Mouse (Mus musculus) hindbrain, embryonic 11.5 days (tissue): ENCODE measurements around the gene Scamp1. TPM values are rescaled to one million over a fixed set of nuclear protein-coding genes. Genes with fewer than 3 reads are reported as not detected.

Experiments
- ATAC-seq: fragments of 200-750 bp; cut with Nextera tagmentation; 2 replicates; pipeline ENCODE4 v1.8.0; 2017; ENCODE audit warnings: mild to moderate bottlenecking, moderate TSS enrichment, moderate library complexity; ENCODE audit not compliant: low FRiP score
- DNase-seq: peaks from one replicate; pipeline ENCODE4 v3.0.0-alpha.2; 2015; ENCODE audit warnings: low spot score
- H3K27ac ChIP-seq: fragments of 300-500 bp; sonication (generic); 2 replicates; pipeline ENCODE4 v1.5.1; 2014; ENCODE audit warnings: mild to moderate bottlenecking, low read depth, low read length
- H3K27me3 ChIP-seq: fragments of 300-500 bp; sonication (generic); 2 replicates; pipeline ENCODE4 v1.6.1; 2014; ENCODE audit warnings: mild to moderate bottlenecking, low read length, moderate library complexity, mixed read lengths; ENCODE audit not compliant: control insufficient read depth, insufficient read depth
- H3K36me3 ChIP-seq: fragments of 300-500 bp; sonication (generic); 2 replicates; pipeline ENCODE4 v1.6.1; 2014; ENCODE audit warnings: mild to moderate bottlenecking, low read length, moderate library complexity, mixed read lengths; ENCODE audit not compliant: control insufficient read depth, insufficient read depth
- H3K4me1 ChIP-seq: fragments of 300-500 bp; sonication (generic); replicated peaks from 2 replicates; pipeline ENCODE4 v1.6.1; 2014; ENCODE audit warnings: low read length, mixed read lengths; ENCODE audit not compliant: control insufficient read depth, insufficient read depth
- H3K4me2 ChIP-seq: fragments of 300-500 bp; sonication (generic); replicated peaks from 2 replicates; pipeline ENCODE4 v1.6.1; 2014; ENCODE audit warnings: mild to moderate bottlenecking, low read depth, low read length
- H3K4me3 ChIP-seq: fragments of 300-500 bp; sonication (generic); 2 replicates; pipeline ENCODE4 v1.5.1; 2014; ENCODE audit warnings: low read depth, low read length
- H3K9ac ChIP-seq: fragments of 300-500 bp; sonication (generic); 2 replicates; pipeline ENCODE4 v1.6.1; 2014; ENCODE audit warnings: low read depth, low read length
- H3K9me3 ChIP-seq: fragments of 300-500 bp; sonication (generic); 2 replicates; pipeline ENCODE4 v1.6.1; 2016; ENCODE audit warnings: low read length; ENCODE audit not compliant: control insufficient read depth
- WGBS: fragments of 180-500 bp; shearing (Covaris S2); extraction: QIAGEN DNeasy Blood & Tissue Kit; methylation state at CpG from one replicate; pipeline ENCODE4 v1.1.7; 2014; 5-methylcytosine and 5-hydroxymethylcytosine counted together
- polyA plus RNA-seq: library from polyadenylated mRNA; unstranded; fragments of >200 nt; fragmentation: Nextera tagmentation; extraction: Ambion mirVana; gene quantifications from 2 replicates; pipeline ENCODE4 v1.2.1, GENCODE M21; 2014

Gene Scamp1
- polyA plus RNA-seq, 1 experiment from 2014 or later: 49.6 TPM

DNA sequence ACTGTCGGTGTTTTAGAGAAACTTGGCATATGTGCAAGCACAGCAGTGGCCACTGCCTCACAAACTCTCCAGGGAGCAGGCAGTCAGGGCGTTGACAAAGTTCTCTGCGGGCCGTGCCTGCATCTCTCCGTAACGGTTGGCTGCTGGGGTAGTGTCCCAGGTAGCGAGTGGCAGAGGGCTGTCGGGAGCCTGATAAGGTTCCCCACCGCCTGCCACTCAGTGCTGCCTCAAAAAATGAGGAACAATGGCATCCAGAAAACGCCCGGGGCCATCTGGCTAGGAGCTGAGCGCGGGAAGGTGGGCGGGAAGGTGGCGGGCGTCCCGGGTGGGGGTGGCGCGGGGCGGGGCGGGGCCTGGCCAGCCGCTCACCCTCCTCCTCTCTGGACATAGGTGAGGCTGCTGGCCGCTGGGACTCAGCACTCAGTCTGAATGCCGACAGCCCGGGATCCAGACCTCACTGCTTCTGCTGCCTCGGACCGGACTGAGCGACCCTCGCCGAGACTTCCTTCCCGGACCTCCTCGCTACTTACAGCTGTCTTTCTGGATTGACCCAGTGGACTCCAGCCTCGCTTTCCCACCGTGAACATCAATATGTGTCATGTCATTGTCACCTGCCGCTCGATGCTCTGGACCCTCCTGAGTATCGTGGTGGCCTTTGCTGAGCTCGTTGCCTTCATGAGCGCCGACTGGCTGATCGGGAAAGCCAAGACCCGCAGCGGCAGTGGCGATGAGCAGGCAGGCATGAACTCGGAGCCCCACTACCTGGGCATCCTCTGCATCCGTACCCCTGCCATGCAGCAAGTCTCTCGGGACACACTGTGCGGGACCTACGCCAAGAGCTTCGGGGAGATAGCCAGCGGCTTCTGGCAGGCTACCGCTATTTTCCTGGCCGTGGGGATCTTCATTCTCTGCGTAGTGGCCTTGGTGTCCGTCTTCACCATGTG, 111.8 kb downstream of the Scamp1 start:
- peak; percentile 62 for DNase-seq
- no peaks in the 10 kb centered on the region for H3K36me3 ChIP-seq
- no peak overlapping the region for H3K27ac ChIP-seq
- no peaks in the 10 kb centered on the region for H3K9me3 ChIP-seq
- peak overlapping the region; percentile 47 for H3K4me3 ChIP-seq
- ATAC-seq: peak; percentile 42; the same call in 1 of the 2 replicates
- H3K9ac ChIP-seq: peak overlapping the region; percentile 55
- H3K4me2 ChIP-seq: peak overlapping the region; percentile 95
- H3K27me3 ChIP-seq: peaks cover 16% of the 10 kb centered on the region
- 3% methylated on average over 51 of the region's 55 CpGs for WGBS
- H3K4me1 ChIP-seq: peaks cover 5% of the 10 kb centered on the region

DNA sequence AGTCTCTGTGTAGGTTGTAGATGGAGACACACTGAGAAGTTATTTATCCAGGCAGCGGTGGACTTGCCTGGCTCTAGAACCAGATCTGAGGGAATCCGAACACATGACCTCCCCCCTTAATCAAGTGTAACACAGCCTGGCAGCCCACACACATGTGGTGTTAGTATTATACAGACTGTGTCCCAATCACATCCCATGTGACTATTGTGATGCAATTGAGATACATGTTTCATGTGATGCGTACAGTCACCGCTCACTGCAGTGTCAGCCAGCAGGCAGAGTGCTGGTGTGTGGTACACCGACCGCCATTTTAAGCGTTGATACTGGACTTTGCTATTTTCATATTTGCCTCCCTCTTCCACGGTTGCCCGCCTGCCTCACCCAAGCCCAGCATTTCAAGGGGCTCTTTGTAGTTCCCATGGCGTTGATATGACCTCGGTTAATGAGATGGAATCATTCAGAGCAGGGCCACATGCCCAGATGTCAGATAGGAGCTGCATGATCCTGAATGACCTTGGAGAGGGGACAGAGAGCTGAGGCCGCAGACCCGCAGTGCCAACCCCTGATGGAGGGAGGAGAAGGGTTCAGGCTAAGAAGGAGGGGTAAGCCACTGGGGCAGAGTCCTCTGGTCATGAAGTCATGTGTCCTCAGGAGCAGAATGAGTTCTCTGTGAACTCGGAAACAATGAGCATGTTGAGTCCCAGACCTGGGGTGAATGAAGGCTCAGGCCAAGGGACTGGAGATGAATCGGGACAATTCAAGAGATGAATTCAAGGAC, 112.9 kb downstream of the Scamp1 start:
- DNase-seq (no peak), ATAC-seq (no peak)
- Histone ChIP-seq H3K36me3 (no peaks in the 10 kb centered on the region), H3K27ac (no peak overlapping the region), H3K4me2 (no peak overlapping the region), H3K27me3 (peaks cover 16% of the 10 kb centered on the region), H3K9ac (no peak overlapping the region), H3K4me3 (no peak overlapping the region), H3K9me3 (no peaks in the 10 kb centered on the region), H3K4me1 (peaks cover 5% of the 10 kb centered on the region; the same call in 1 of the 2 replicates)
- WGBS: 72% methylated on average over 15 of the region's 15 CpGs

DNA sequence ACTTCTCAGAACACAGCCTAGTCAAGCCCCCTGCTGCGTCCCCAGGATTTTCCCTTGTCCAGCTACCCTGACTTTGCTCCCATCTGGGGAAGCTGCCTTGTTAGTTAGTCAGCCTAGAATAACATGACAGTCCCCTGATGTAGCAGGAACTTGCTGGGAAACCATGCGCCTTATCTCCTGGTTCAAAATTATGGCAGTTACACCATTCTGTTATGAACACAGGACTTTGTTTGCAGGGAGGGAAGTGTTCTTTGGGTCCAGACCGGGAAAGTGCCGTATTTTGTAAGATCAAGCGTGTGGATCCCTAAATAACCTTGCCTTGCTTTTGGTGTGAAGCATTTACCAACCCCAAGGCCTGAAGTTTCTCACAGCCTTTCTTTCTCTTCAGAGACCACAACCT, 114.0 kb downstream of the Scamp1 start:
- H3K9ac ChIP-seq: no peak overlapping the region
- no peak overlapping the region for H3K27ac ChIP-seq
- peaks cover 5% of the 10 kb centered on the region; the same call in 1 of the 2 replicates for H3K4me1 ChIP-seq
- no peak for DNase-seq
- H3K36me3 ChIP-seq: no peaks in the 10 kb centered on the region
- H3K9me3 ChIP-seq: no peaks in the 10 kb centered on the region
- no peak overlapping the region for H3K4me2 ChIP-seq
- H3K4me3 ChIP-seq: no peak overlapping the region
- H3K27me3 ChIP-seq: peaks cover 16% of the 10 kb centered on the region
- no peak for ATAC-seq
- 34% methylated on average over 5 of the region's 5 CpGs for WGBS

DNA sequence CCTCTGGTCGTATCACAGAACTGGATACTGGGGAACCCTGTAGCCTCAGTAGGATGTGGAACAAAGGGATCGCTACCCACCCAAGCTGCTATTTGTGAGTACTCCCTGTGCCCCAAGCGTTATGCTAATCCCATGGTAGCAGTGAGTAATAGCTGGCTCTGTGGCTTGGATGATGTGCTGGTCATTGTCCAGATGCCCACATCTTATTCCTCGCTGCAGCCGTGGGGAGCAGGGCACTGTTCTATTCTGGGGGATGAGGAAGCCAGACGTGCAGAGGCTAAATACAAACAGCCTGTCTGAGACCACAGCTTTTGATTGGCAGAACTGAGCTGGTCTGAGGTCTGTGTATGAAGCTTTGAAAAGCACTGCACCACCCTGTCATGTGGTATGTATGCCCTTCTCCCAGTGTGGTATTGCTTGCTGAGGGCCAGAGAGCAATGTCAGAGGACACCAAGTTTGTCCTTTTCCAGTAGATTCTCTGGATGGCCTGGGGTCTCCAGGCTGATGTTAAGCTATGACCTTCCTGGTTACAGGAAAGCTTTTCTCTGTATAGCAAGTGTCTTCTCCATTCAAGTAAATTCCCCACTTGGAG, 116.2 kb downstream of the Scamp1 start:
- peaks cover 5% of the 10 kb centered on the region; the same call in 1 of the 2 replicates for H3K4me1 ChIP-seq
- H3K4me3 ChIP-seq: no peak overlapping the region
- no peak overlapping the region for H3K27ac ChIP-seq
- H3K27me3 ChIP-seq: peaks cover 7% of the 10 kb centered on the region
- no peak overlapping the region for H3K4me2 ChIP-seq
- 69% methylated on average over 6 of the region's 6 CpGs for WGBS
- H3K9ac ChIP-seq: no peak overlapping the region
- ATAC-seq (no peak), DNase-seq (no peak)
- H3K36me3 ChIP-seq: no peaks in the 10 kb centered on the region
- no peaks in the 10 kb centered on the region for H3K9me3 ChIP-seq

DNA sequence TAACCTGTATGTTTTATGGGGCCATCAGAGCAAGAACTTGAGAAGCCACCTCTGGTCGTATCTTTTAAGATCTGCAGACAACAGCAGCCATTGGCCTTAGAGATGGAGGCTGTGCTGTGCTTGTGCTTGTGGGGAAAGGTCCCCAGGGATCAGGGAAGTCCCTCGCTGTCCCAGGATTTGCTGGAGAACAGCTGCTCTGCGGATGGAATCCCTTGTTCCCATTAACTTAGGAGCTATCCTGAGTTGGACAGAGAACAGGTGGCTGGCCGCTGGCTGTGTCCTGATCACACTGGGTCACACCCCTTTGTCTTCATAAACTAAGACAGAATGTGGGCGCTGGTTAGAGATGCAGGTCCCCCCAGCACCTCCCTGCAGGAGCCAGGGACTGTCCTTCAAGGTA, 117.3 kb downstream of the Scamp1 start:
- 79% methylated on average over 5 of the region's 5 CpGs for WGBS
- no peak overlapping the region for H3K9ac ChIP-seq
- no peak for ATAC-seq

DNA sequence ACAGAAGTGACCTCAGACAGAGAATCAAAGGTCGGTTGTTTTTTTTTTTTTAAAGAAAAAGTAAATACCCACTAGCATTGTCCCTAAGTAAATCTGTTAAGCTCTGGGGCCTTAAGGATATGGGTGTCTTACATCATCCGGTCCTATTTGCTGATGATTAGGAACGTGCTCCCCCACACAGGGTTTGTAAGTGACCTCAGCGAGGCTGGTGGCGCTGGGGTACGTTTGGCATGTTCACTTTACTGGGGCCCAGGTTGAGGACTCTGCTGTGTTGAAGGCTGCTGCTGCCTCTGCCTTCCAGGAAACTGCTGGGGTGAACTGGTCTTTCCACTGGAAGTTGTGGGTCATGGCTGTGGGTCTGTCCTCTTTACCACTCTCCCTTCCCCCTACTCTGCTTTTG, 121.2 kb downstream of the Scamp1 start:
- WGBS: 85% methylated on average over 6 of the region's 6 CpGs
- Histone ChIP-seq H3K4me1 (no peaks in the 10 kb centered on the region), H3K4me2 (no peak overlapping the region), H3K4me3 (no peak overlapping the region), H3K27me3 (no peaks in the 10 kb centered on the region), H3K9me3 (no peaks in the 10 kb centered on the region), H3K27ac (no peak overlapping the region), H3K9ac (no peak overlapping the region), H3K36me3 (no peaks in the 10 kb centered on the region)
- ATAC-seq (no peak), DNase-seq (no peak)

More for the DNA sequence above, 117.3 kb downstream of the Scamp1 start:
- peaks cover 5% of the 10 kb centered on the region; the same call in 1 of the 2 replicates for H3K27me3 ChIP-seq
- H3K4me2 ChIP-seq: no peak overlapping the region
- no peak overlapping the region for H3K27ac ChIP-seq
- no peak for DNase-seq
- H3K36me3 ChIP-seq: no peaks in the 10 kb centered on the region
- H3K4me1 ChIP-seq: peaks cover 5% of the 10 kb centered on the region; the same call in 1 of the 2 replicates
- H3K4me3 ChIP-seq: no peak overlapping the region
- H3K9me3 ChIP-seq: no peaks in the 10 kb centered on the region

DNA sequence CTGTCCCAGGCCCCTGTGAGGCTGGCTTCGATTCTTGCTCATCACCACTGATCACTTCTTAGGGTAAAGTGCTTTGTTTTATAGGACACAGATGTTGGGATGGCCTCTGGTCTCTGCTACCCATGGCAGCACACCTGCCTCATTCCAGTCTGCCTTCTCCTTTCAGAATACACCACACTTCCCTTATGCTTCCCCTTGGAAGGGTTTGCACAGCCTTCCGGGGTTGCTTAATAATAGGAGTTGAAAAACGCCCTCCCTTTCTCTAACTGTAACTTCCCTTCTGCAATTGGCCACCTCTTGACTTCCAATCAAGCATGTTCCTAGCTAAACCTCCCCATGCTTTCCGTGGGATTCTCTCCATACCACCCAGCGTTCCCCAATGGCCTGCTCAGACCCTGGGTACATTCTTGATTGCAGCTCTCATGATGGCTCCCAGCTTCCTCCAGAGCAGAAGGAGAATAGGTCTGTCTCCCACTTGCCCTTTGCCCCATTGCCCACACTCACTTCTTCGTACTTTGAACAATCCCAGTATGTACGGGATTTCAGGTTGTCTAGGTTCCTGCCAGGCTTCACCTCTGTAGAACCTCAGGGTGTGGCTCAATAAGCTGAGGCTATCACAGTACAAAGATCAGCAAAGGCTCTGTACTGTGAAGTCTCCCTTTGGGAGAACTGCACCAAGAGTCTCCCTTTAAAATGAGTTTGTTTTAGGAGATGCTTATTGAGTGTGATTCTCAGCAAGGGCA, 126.0 kb downstream of the Scamp1 start:
- Histone ChIP-seq H3K9me3 (no peaks in the 10 kb centered on the region), H3K27me3 (no peaks in the 10 kb centered on the region), H3K36me3 (no peaks in the 10 kb centered on the region), H3K4me2 (no peak overlapping the region), H3K9ac (no peak overlapping the region), H3K27ac (no peak overlapping the region), H3K4me1 (peaks cover 2% of the 10 kb centered on the region; the same call in 1 of the 2 replicates), H3K4me3 (no peak overlapping the region)
- no peak for DNase-seq
- 78% methylated on average over 7 of the region's 7 CpGs for WGBS
- ATAC-seq: no peak

DNA sequence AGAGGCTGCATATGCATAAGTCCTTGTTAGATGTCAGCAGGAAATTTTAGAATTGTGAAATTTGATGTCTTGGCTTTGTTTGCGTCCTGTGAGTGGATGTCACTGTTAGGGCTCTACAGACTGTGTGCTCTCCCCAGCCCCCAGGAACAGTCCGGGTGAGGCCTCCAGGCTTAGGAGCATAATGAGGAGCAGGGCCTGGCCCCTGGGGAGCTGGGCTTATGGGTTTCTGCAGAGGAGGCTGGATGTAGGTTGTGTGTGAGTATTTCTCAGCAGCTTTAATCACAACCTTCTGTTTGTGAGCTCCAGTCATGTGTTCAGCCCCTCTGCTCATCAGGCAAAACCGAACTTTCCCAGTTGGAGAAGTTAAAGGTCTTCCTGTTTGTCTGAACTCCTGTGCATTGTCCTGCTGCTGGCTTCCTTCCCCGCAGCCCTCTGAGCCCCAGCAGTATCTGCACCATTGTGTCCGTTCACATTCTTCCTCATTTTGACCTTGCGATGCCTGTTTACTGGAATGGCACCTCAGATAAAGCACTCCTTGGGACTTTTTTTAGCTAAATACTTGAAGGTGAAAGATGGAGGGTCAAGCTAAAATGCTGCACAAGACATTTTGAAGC, 126.7 kb downstream of the Scamp1 start:
- H3K27me3 ChIP-seq: no peaks in the 10 kb centered on the region
- no peak overlapping the region for H3K27ac ChIP-seq
- H3K9me3 ChIP-seq: no peaks in the 10 kb centered on the region
- ATAC-seq (no peak), DNase-seq (no peak)
- H3K4me3 ChIP-seq: no peak overlapping the region
- H3K9ac ChIP-seq: no peak overlapping the region
- WGBS: 52% methylated on average over 6 of the region's 6 CpGs
- H3K4me2 ChIP-seq: no peak overlapping the region
- H3K36me3 ChIP-seq: no peaks in the 10 kb centered on the region
- H3K4me1 ChIP-seq: peaks cover 2% of the 10 kb centered on the region; the same call in 1 of the 2 replicates
